Mouse (Mus musculus): Measurements from ENCODE around the gene Lrsam1. TPM values are rescaled to one million over a fixed set of nuclear protein-coding genes. Genes with fewer than 3 reads are reported as not detected.
A peak's percentile ranks its signal among the peaks of the same experiment; 100 is the strongest.

Gene Lrsam1
- polyA plus RNA-seq, 1 experiment from 2014 or later = 10.4 TPM

- Histone ChIP-seq H3K9me3 (peaks cover 6% of the 10 kb centered on the region), H3K4me3 (replicated peaks) (no peak overlapping the region), H3K27ac (no peak overlapping the region), H3K27me3 (no peaks in the 10 kb centered on the region), H3K36me3 (peaks cover 72% of the 10 kb centered on the region), H3K9ac (replicated peaks) (no peak overlapping the region), H3K4me1 (replicated peaks) (no peaks in the 10 kb centered on the region), H3K4me2 (no peak overlapping the region)
- 91% methylated on average over 2 of the region's 2 CpGs for WGBS
- ATAC-seq (ENCODE audit: insufficient number of reproducible peaks, insufficient read depth, low FRiP score, low TSS enrichment, low read depth) = no peak
Observed at GRCm38 (mm10) chr2:32954581-32954980, 6.8 kb downstream of the Lrsam1 start.

GRCm38 (mm10) chr2:32947454-32947853 lies 14.0 kb downstream of the Lrsam1 start:
- Histone ChIP-seq H3K4me3 (replicated peaks) (no peak overlapping the region), H3K4me1 (replicated peaks) (no peaks in the 10 kb centered on the region), H3K9me3 (no peaks in the 10 kb centered on the region), H3K27me3 (no peaks in the 10 kb centered on the region), H3K4me2 (no peak overlapping the region), H3K27ac (no peak overlapping the region), H3K36me3 (peaks cover 79% of the 10 kb centered on the region), H3K9ac (replicated peaks) (no peak overlapping the region)
- WGBS = 88% methylated on average over 11 of the region's 11 CpGs
- ATAC-seq (ENCODE audit: insufficient number of reproducible peaks, insufficient read depth, low FRiP score, low TSS enrichment, low read depth) = no peak

GRCm38 (mm10) chr2:32940483-32940882 lies 20.9 kb downstream of the Lrsam1 start:
- H3K9me3 ChIP-seq = no peaks in the 10 kb centered on the region; the same call in 1 of the 2 replicates
- ATAC-seq (ENCODE audit: insufficient number of reproducible peaks, insufficient read depth, low FRiP score, low TSS enrichment, low read depth) = no peak
- no peaks in the 10 kb centered on the region for H3K4me1 ChIP-seq (replicated peaks)
- no peaks in the 10 kb centered on the region for H3K27me3 ChIP-seq
- H3K36me3 ChIP-seq = peaks cover 74% of the 10 kb centered on the region
- no peak overlapping the region for H3K4me3 ChIP-seq (replicated peaks)
- no peak overlapping the region for H3K27ac ChIP-seq
- H3K9ac ChIP-seq (replicated peaks) = no peak overlapping the region
- H3K4me2 ChIP-seq = no peak overlapping the region
- WGBS = 93% methylated on average over 4 of the region's 4 CpGs

GRCm38 (mm10) chr2:32939418-32939817 lies 22.0 kb downstream of the Lrsam1 start:
- Histone ChIP-seq H3K4me3 (replicated peaks) (no peak overlapping the region), H3K9ac (replicated peaks) (no peak overlapping the region), H3K4me1 (replicated peaks) (no peaks in the 10 kb centered on the region), H3K27me3 (no peaks in the 10 kb centered on the region), H3K27ac (no peak overlapping the region), H3K9me3 (no peaks in the 10 kb centered on the region; the same call in 1 of the 2 replicates), H3K4me2 (no peak overlapping the region), H3K36me3 (peaks cover 74% of the 10 kb centered on the region)
- ATAC-seq (ENCODE audit: insufficient number of reproducible peaks, insufficient read depth, low FRiP score, low TSS enrichment, low read depth) = no peak
- WGBS = 64% methylated on average over 5 of the region's 5 CpGs

- H3K9me3 ChIP-seq = no peaks in the 10 kb centered on the region; the same call in 1 of the 2 replicates
- H3K4me2 ChIP-seq = no peak overlapping the region
- no peaks in the 10 kb centered on the region for H3K4me1 ChIP-seq (replicated peaks)
- no peak overlapping the region for H3K4me3 ChIP-seq (replicated peaks)
- no peak overlapping the region for H3K9ac ChIP-seq (replicated peaks)
- peaks cover 79% of the 10 kb centered on the region for H3K36me3 ChIP-seq
- H3K27me3 ChIP-seq = no peaks in the 10 kb centered on the region
- no peak for ATAC-seq (ENCODE audit: insufficient number of reproducible peaks, insufficient read depth, low FRiP score, low TSS enrichment, low read depth)
- no peak overlapping the region for H3K27ac ChIP-seq
- 90% methylated on average over 5 of the region's 5 CpGs for WGBS
Observed at GRCm38 (mm10) chr2:32938741-32939140, 22.7 kb downstream of the Lrsam1 start.

- WGBS = 76% methylated on average over 7 of the region's 7 CpGs
- no peak overlapping the region for H3K4me2 ChIP-seq
- no peak overlapping the region for H3K9ac ChIP-seq (replicated peaks)
- H3K36me3 ChIP-seq = peaks cover 55% of the 10 kb centered on the region
- no peaks in the 10 kb centered on the region for H3K9me3 ChIP-seq
- no peak overlapping the region for H3K27ac ChIP-seq
- no peak for ATAC-seq (ENCODE audit: insufficient number of reproducible peaks, insufficient read depth, low FRiP score, low TSS enrichment, low read depth)
- H3K4me3 ChIP-seq (replicated peaks) = no peak overlapping the region
- no peaks in the 10 kb centered on the region for H3K27me3 ChIP-seq
- H3K4me1 ChIP-seq (replicated peaks) = 0 out of 2 replicates have a peak, but pooled peaks cover 4% of the 10 kb centered on the region
Observed at GRCm38 (mm10) chr2:32931730-32932129, 29.7 kb downstream of the Lrsam1 start.

- Histone ChIP-seq H3K4me3 (replicated peaks) (no peak overlapping the region), H3K4me2 (no peak overlapping the region), H3K27me3 (no peaks in the 10 kb centered on the region), H3K9me3 (no peaks in the 10 kb centered on the region), H3K27ac (no peak overlapping the region), H3K4me1 (replicated peaks) (0 out of 2 replicates have a peak, but pooled peaks cover 4% of the 10 kb centered on the region), H3K9ac (replicated peaks) (0 out of 2 replicates have a peak overlapping the region, but pooled peaks have one; percentile 23), H3K36me3 (peaks cover 53% of the 10 kb centered on the region)
- 89% methylated on average over 19 of the region's 19 CpGs for WGBS
- no peak for ATAC-seq (ENCODE audit: insufficient number of reproducible peaks, insufficient read depth, low FRiP score, low TSS enrichment, low read depth)
Observed at GRCm38 (mm10) chr2:32928947-32929829, 32.2 kb downstream of the Lrsam1 start.

GRCm38 (mm10) chr2:32928235-32928946 lies 33.0 kb downstream of the Lrsam1 start:
- no peak overlapping the region for H3K4me3 ChIP-seq (replicated peaks)
- H3K4me2 ChIP-seq = no peak overlapping the region
- 29% methylated on average over 10 of the region's 10 CpGs for WGBS
- H3K27ac ChIP-seq = peak overlapping the region; percentile 29; the same call in 1 of the 2 replicates
- no peaks in the 10 kb centered on the region for H3K9me3 ChIP-seq
- H3K27me3 ChIP-seq = no peaks in the 10 kb centered on the region
- ATAC-seq (ENCODE audit: insufficient number of reproducible peaks, insufficient read depth, low FRiP score, low TSS enrichment, low read depth) = peak; percentile 43; the same call in 1 of the 2 replicates
- H3K9ac ChIP-seq (replicated peaks) = 0 out of 2 replicates have a peak overlapping the region, but pooled peaks have one; percentile 3
- peaks cover 53% of the 10 kb centered on the region for H3K36me3 ChIP-seq
- 0 out of 2 replicates have a peak, but pooled peaks cover 4% of the 10 kb centered on the region for H3K4me1 ChIP-seq (replicated peaks)

GRCm38 (mm10) chr2:32927624-32928234 lies 33.7 kb downstream of the Lrsam1 start:
- Histone ChIP-seq H3K4me1 (replicated peaks) (0 out of 2 replicates have a peak, but pooled peaks cover 4% of the 10 kb centered on the region), H3K27ac (no peak overlapping the region), H3K9me3 (no peaks in the 10 kb centered on the region), H3K36me3 (peaks cover 53% of the 10 kb centered on the region), H3K27me3 (no peaks in the 10 kb centered on the region), H3K9ac (replicated peaks) (0 out of 2 replicates have a peak overlapping the region, but pooled peaks have one; percentile 3), H3K4me2 (no peak overlapping the region), H3K4me3 (replicated peaks) (no peak overlapping the region)
- 76% methylated on average over 15 of the region's 15 CpGs for WGBS
- ATAC-seq (ENCODE audit: insufficient number of reproducible peaks, insufficient read depth, low FRiP score, low TSS enrichment, low read depth) = 0 out of 2 replicates have a peak, but pooled peaks have one; percentile 8

- H3K4me3 ChIP-seq (replicated peaks) = no peak overlapping the region
- no peak overlapping the region for H3K27ac ChIP-seq
- H3K9ac ChIP-seq (replicated peaks) = no peak overlapping the region
- no peaks in the 10 kb centered on the region for H3K27me3 ChIP-seq
- no peak for ATAC-seq (ENCODE audit: insufficient number of reproducible peaks, insufficient read depth, low FRiP score, low TSS enrichment, low read depth)
- WGBS = 94% methylated on average over 12 of the region's 12 CpGs
- H3K9me3 ChIP-seq = no peaks in the 10 kb centered on the region
- peaks cover 60% of the 10 kb centered on the region for H3K36me3 ChIP-seq
- H3K4me1 ChIP-seq (replicated peaks) = 0 out of 2 replicates have a peak, but pooled peaks cover 4% of the 10 kb centered on the region
- H3K4me2 ChIP-seq = no peak overlapping the region
Observed at GRCm38 (mm10) chr2:32926330-32927075, 34.9 kb downstream of the Lrsam1 start.
